Mouse (Mus musculus): ENCODE measurements around the gene Scel.

The Scel gene

DNA sequence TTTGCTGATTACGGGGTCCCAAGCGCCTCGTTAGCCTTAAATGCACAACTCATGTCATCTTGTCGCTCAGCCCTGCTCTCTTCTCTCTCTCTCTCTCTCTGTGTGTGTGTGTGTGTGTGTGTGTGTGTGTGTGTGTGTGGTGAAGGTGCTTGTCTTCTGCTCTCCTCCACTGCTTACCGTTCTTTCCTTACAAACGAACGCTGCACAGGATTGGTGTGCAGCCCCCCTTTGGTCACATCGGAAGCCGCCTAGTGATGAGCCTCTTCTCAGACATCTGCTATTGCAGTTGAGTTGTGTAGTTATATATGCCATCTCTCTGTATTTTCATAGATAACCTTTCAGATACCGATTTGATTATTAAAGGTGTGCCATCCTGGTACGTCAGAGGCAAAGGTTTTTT, 138.0 kb downstream of the Scel start:
- no peak for DNase-seq (ENCODE audit: low spot score)

DNA sequence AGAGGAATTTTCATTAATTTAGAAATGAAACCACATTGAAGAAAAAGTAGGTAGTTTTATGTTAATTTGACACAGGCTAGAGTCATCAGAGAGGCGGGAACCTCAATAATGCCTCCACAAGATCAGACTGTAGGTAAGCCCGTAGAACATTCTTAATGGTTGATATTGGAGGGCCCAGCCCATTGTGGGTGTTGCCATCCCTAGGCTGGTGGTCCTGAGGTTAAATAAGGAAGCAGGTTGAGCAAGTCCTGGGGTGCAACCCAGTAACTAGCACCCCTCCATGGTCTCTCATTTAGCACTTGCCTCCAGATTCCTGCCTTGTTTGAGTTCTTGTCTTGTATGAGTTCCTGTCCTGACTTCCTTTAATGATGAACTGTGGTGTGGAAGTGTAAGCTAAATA, 138.4 kb downstream of the Scel start:
- DNase-seq (ENCODE audit: low spot score): no peak

DNA sequence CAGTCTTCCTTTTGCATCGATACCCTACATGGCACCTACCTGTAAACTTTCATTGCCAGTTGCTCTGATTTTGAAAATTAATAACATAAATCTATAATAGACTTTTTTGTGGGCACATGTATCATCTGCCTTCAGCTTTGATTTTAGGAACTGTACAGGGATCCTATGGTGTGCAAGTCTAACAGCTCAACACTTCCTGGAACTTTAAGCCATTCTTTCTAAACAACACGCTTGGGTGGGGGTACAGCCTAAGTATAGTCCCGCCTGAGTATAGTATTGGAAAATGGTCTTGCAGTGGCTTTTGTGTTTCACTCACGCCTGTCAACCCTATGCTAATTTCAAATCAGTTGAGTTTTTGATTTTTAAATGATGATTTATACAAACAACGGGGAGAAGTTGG, 139.4 kb downstream of the Scel start:
- no peak for DNase-seq (ENCODE audit: low spot score)

DNA sequence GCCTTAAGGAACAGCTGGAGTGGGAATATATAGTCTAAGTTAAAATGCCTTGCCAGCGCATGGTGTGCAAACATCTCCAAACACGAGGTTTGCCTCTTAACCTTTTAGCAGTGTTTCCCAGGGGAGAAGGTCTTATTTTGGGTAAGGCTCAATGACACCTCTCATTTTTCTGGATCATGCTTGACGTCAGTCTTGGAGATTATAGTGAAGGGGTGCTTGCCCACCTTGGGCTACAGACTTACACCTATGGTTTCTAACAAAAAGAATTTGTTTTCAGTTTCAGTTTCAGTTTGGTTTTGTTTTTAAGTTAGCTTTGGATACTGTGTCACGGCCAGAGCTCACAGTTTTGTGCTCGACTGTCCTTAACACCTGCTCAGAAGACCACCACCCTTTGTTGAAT, 140.7 kb downstream of the Scel start:
- DNase-seq (ENCODE audit: low spot score): no peak

DNA sequence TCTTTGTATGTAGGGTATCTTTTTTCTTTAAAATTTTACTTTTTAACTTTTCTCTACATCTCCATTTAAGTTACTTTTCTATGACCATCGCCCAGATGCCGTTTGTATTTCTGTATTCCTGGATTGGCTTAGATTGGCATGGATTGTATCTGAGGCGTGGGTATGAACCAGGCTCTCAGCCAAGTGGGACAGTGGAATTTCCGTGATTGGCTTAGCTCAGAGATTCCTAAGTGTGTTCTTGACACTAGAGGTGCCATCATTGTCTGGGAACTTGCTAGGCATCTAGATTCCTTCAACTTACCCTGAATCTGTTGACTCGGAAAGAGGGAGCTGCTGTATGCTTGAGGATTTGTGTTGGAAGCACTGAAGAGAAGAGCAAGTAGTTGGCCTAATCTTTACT, 142.3 kb downstream of the Scel start:
- DNase-seq (ENCODE audit: low spot score): no peak

DNA sequence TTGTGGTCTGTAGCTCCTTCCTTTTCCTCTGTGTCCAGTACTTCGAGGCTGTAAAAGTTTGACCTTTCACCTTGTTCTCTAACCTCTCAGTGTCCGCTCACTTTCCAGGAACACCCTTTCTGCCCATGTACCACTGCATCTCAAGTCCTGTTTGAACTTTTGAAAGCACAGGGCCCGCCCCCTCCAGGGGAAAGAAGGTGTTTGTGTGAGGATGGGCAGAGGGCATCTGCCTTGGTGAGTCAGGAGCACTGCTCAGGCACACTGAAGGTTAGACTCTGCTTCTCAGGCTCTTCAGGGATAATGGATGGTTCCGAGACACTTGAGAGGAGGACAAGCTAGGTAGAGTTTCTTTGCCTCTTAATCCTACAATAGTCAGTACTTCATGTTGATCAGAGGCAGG, 144.7 kb downstream of the Scel start:
- no peak for DNase-seq (ENCODE audit: low spot score)
